Mouse (Mus musculus) leukemia stem cell, adult 10-12 weeks (primary cell): Measurements from ENCODE around the gene AC129217.1. TPM values are rescaled to one million over a fixed set of nuclear protein-coding genes. Genes with fewer than 3 reads are reported as not detected.

ENCODE experiments used
- polyA plus RNA-seq: library from polyadenylated mRNA; stranded (reverse); fragments of >175 nt; gene quantifications from 2 replicates; pipeline ENCODE4 v1.2.3, GENCODE M21; 2012; ENCODE audit warnings: low replicate concordance

The AC129217.1 gene
- polyA plus RNA-seq, result 40.3 and 101 TPM in 2 replicates

GRCm38 (mm10) chr19:8829660-8830059 is at the start of gene AC129217.1:
Gene AC129217.1 (plus strand): TSS chr19:8829773.

GRCm38 (mm10) chr19:8786008-8786781 is 43.4 kb upstream of the AC129217.1 start, which contains the start of gene Taf6l:
Gene Taf6l (minus strand): TSS chr19:8786417.

DNA sequence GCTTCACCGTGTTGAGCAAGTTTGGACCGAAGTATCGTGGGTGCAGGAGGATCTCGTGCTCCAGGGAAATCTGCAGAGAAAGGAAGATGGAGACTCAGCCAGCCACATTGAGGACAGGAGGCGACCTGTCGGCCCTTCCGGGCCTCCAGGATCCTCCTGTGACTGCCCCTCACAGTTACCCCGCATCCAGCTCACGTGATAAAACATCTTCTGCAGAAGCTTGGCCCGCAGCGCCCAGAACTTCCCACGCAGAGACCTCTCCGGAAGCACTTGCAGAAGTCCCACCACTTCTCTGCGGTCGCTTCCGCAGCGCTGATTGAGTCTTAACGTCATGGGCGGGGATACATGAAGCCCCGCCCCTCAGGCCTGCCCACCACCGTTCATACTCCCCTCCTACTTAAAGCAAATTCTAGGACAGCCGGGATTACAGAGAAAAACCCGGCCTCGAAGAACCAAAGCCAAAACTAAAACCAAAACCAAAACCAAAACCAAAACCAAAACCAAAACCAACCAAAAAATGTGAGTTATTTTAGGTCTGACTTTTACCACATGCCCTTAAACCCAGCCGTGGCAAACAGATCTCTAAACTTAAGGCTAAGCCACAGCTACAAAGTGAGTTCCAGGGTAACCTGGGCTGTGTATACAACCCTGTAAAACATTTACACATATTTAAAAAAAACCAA is 31.2 kb upstream of the AC129217.1 start, which contains the start of gene Polr2g:
Gene Polr2g (minus strand): TSS at position 314 of the 683 bp plus-strand sequence.

GRCm38 (mm10) chr19:8802130-8802821 is 27.3 kb upstream of the AC129217.1 start, which contains the start of gene Zbtb3:
Gene Zbtb3 (plus strand): TSS chr19:8802555.

DNA sequence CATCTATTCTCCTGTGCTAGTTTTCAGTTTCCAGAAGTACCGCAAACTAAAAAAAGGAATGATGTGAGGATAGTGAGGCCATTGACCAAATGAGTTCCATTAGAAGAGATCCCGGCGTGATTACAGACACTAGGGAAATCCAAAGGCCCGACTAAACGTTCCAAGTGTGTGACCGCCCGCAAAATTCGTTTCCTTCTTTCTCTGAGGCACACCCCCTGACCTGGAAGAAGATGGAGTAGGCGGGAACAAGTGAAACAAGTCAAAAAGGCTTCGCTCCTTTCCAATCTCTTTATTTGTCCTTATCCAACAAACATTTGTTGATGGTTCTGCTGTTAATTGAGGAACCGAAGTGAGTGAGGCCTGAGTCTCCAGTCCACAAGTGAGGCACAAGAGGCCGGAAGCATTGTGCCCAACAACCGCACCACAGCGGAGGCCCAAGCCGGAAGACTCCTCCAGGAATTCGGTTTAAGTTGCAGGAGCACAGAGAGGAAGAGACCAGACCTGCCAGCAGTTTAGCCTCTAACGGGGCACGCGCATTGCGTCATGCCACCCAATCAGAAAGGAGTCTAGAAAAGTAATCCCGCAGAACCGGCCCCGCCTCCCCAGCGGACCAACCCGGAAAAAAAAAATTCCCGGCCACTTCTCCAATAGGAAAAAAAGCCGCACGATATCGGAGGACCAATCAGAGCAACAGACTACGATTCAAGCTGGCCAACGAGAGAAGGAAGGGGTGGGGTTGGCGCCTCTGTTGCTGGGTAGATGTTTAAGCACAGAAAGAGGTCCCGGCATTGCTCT is 10.6 kb upstream of the AC129217.1 start, which contains the start of gene Ttc9c:
Gene Ttc9c (minus strand): TSS at position 533 of the 795 bp plus-strand sequence.

GRCm38 (mm10) chr19:8819596-8820423 is 9.8 kb upstream of the AC129217.1 start, which contains the start of gene Hnrnpul2:
Gene Hnrnpul2 (plus strand): TSS chr19:8820010.

GRCm38 (mm10) chr19:8837251-8837791 is 7.7 kb downstream of the AC129217.1 start, which contains the start of gene Bscl2:
Gene Bscl2 (plus strand): TSS chr19:8837467.

DNA sequence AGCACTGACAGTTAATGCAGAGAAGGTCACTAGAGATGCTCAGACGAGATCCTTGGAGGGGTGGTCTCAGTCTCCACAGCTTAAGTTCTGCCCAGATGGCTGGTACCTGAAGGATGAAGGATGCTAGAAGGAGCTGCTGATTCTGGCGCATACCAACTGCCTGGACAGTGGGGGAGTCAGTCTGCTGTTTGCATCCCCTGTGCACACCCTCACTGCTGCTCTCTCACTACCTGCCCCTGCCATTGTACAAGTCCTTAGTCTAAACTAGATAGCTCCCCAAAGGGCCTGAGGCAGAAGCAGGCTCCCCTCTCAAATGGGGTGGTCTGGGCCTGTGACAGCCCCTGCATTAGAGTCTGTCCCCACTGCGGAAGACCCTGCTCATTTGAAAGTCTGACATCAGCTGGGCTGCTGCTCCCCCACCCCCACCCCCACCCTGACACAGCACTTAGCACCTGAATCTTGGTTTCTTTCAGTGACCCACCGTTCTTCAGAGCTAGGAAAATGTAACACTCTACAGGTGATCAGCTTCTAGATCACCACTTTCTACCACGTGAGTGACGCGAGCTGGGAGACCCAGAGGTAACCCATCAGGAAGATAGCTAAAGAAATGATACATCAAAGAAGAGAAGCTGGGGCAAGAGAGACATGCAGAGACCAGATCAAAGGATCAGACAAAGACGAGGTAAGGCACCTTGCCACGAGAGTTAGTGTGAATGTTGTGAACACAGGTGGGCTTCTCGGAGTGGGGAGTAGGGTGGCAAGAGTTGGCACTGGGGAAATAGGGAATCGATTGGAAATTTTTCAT is 9.7 kb downstream of the AC129217.1 start, which contains the start of gene Gng3:
Gene Gng3 (minus strand): TSS at position 92 of the 805 bp plus-strand sequence.

GRCm38 (mm10) chr19:8850402-8850901 is 20.9 kb downstream of the AC129217.1 start, which contains the start of gene Lrrn4cl:
Gene Lrrn4cl (plus strand): TSS chr19:8850768.

GRCm38 (mm10) chr19:8871267-8872186 is 42.0 kb downstream of the AC129217.1 start, which contains the start of gene Ubxn1:
Gene Ubxn1 (plus strand): TSS chr19:8871496.

GRCm38 (mm10) chr19:8880311-8881033 is 50.9 kb downstream of the AC129217.1 start, which contains the start of gene Uqcc3:
Gene Uqcc3 (minus strand): TSS chr19:8880923.

GRCm38 (mm10) chr19:8883616-8884015 is 54.0 kb downstream of the AC129217.1 start, which contains the start of the genes Lbhd1 and Gm49403:
Gene Lbhd1 (plus strand): TSS chr19:8883732.
Gene Gm49403 (plus strand): TSS chr19:8883930.

GRCm38 (mm10) chr19:8888511-8889385 is 59.2 kb downstream of the AC129217.1 start, which contains the start of the genes 1810009A15Rik and Gm49416:
Gene 1810009A15Rik (plus strand): TSS chr19:8888853.
Gene Gm49416 (plus strand): TSS chr19:8888926.

